Mouse (Mus musculus) heart, postnatal 0 days (tissue): Measurements from ENCODE around the gene Abca9.

Experiments used
- CTCF ChIP-seq: IDR thresholded peaks from 2 replicates; pipeline ENCODE4 v1.5.1; 2016; ENCODE audit warnings: antibody characterized with exemption, control low read depth, low read depth
- EP300 ChIP-seq: IDR thresholded peaks from 2 replicates; pipeline ENCODE4 v1.6.1; 2016; ENCODE audit warnings: antibody characterized with exemption, low read depth

GRCm38 (mm10) chr11:110111137-110111536 is 56.9 kb downstream of the Abca9 start:
- peak; percentile 33 for TF ChIP-seq CTCF
- TF ChIP-seq EP300: no peak
